Mouse (Mus musculus) liver, embryonic 16.5 days (tissue): ENCODE data around the gene Lrrc1. TPM values are rescaled to one million over a fixed set of nuclear protein-coding genes. Genes with fewer than 3 reads are reported as not detected.

Experiments used
- ATAC-seq: fragments of 200-750 bp; cut with Nextera tagmentation; 2 replicates; pipeline ENCODE4 v1.8.0; 2017; ENCODE audit warnings: low read depth, mild to moderate bottlenecking, moderate number of reproducible peaks, moderate library complexity
- H3K27ac ChIP-seq: fragments of 300-500 bp; sonication (generic); 2 replicates; pipeline ENCODE4 v1.5.1; 2014; ENCODE audit warnings: mild to moderate bottlenecking, low read length
- H3K27me3 ChIP-seq: fragments of 300-500 bp; sonication (generic); 2 replicates; pipeline ENCODE4 v1.6.1; 2014; ENCODE audit warnings: low read depth, low read length, mixed read lengths; ENCODE audit not compliant: control insufficient read depth, insufficient read depth
- H3K36me3 ChIP-seq: fragments of 300-500 bp; sonication (generic); 2 replicates; pipeline ENCODE4 v1.6.1; 2014; ENCODE audit warnings: mild to moderate bottlenecking; ENCODE audit not compliant: control insufficient read depth, insufficient read depth
- H3K4me1 ChIP-seq: fragments of 300-500 bp; sonication (generic); 2 replicates; pipeline ENCODE4 v1.6.1; 2014; ENCODE audit warnings: low read depth, low read length, mixed read lengths; ENCODE audit not compliant: control insufficient read depth
- H3K4me2 ChIP-seq: fragments of 300-500 bp; sonication (generic); 2 replicates; pipeline ENCODE4 v1.6.1; 2014; ENCODE audit warnings: low read depth, low read length, mixed read lengths
- H3K4me3 ChIP-seq: fragments of 300-500 bp; sonication (generic); 2 replicates; pipeline ENCODE4 v1.5.1; 2014; ENCODE audit warnings: low read depth, mild to moderate bottlenecking, low read length
- H3K9ac ChIP-seq: fragments of 300-500 bp; sonication (generic); 2 replicates; pipeline ENCODE4 v1.6.1; 2014; ENCODE audit warnings: low read depth, low read length
- H3K9me3 ChIP-seq: fragments of 300-500 bp; sonication (generic); replicated peaks from 2 replicates; pipeline ENCODE4 v1.6.1; 2016; ENCODE audit warnings: low read length; ENCODE audit not compliant: control insufficient read depth
- WGBS: fragments of 180-500 bp; shearing (Covaris S2); extraction: QIAGEN DNeasy Blood & Tissue Kit; methylation state at CpG from one replicate; pipeline ENCODE4 v1.1.7; 2014; ENCODE audit not compliant: insufficient replicate concordance; 5-methylcytosine and 5-hydroxymethylcytosine counted together
- polyA plus RNA-seq: library from polyadenylated mRNA; unstranded; fragments of >200 nt; fragmentation: Nextera tagmentation; extraction: Ambion mirVana; gene quantifications from 2 replicates; pipeline ENCODE4 v1.2.1, GENCODE M21; 2015

The Lrrc1 gene
- polyA plus RNA-seq, 1 experiment from 2014 or later: 3.3 TPM

- no peak overlapping the region for H3K9ac ChIP-seq
- H3K27me3 ChIP-seq: no peaks in the 10 kb centered on the region
- ATAC-seq: no peak
- H3K4me3 ChIP-seq: no peak overlapping the region
- 72% methylated on average over 6 of the region's 6 CpGs for WGBS
- H3K9me3 ChIP-seq: no peaks in the 10 kb centered on the region
- no peaks in the 10 kb centered on the region for H3K36me3 ChIP-seq
- no peak overlapping the region for H3K27ac ChIP-seq
- H3K4me2 ChIP-seq: no peak overlapping the region
- no peaks in the 10 kb centered on the region for H3K4me1 ChIP-seq
Observed at GRCm38 (mm10) chr9:77536286-77536685, 8.4 kb downstream of the Lrrc1 start.

- Histone ChIP-seq H3K27ac (no peak overlapping the region), H3K9me3 (no peaks in the 10 kb centered on the region), H3K36me3 (no peaks in the 10 kb centered on the region), H3K27me3 (no peaks in the 10 kb centered on the region), H3K4me1 (no peaks in the 10 kb centered on the region), H3K4me2 (no peak overlapping the region), H3K9ac (no peak overlapping the region), H3K4me3 (no peak overlapping the region)
- 57% methylated on average over 17 of the region's 17 CpGs for WGBS
- no peak for ATAC-seq
Observed at GRCm38 (mm10) chr9:77535021-77535744, 9.5 kb downstream of the Lrrc1 start.

GRCm38 (mm10) chr9:77528379-77529041, 16.2 kb downstream of the Lrrc1 start:
- H3K4me3 ChIP-seq: no peak overlapping the region
- no peak overlapping the region for H3K4me2 ChIP-seq
- 52% methylated on average over 5 of the region's 5 CpGs for WGBS
- no peaks in the 10 kb centered on the region; the same call in 1 of the 2 replicates for H3K4me1 ChIP-seq
- H3K27me3 ChIP-seq: no peaks in the 10 kb centered on the region
- no peak overlapping the region for H3K27ac ChIP-seq
- no peaks in the 10 kb centered on the region for H3K9me3 ChIP-seq
- H3K36me3 ChIP-seq: no peaks in the 10 kb centered on the region
- no peak for ATAC-seq
- H3K9ac ChIP-seq: no peak overlapping the region

- H3K36me3 ChIP-seq: no peaks in the 10 kb centered on the region
- H3K9me3 ChIP-seq: no peaks in the 10 kb centered on the region
- WGBS: 29% methylated on average over 6 of the region's 6 CpGs
- H3K4me1 ChIP-seq: no peaks in the 10 kb centered on the region; the same call in 1 of the 2 replicates
- no peaks in the 10 kb centered on the region for H3K27me3 ChIP-seq
- no peak overlapping the region for H3K4me2 ChIP-seq
- H3K4me3 ChIP-seq: no peak overlapping the region
- no peak overlapping the region for H3K9ac ChIP-seq
- ATAC-seq: no peak
- no peak overlapping the region for H3K27ac ChIP-seq
Observed at GRCm38 (mm10) chr9:77527170-77527569, 17.5 kb downstream of the Lrrc1 start.

GRCm38 (mm10) chr9:77526715-77527114, 18.0 kb downstream of the Lrrc1 start:
- WGBS: 46% methylated on average over 2 of the region's 2 CpGs
- ATAC-seq: no peak
- H3K9ac ChIP-seq: no peak overlapping the region
- H3K9me3 ChIP-seq: no peaks in the 10 kb centered on the region
- H3K4me3 ChIP-seq: no peak overlapping the region
- no peaks in the 10 kb centered on the region for H3K36me3 ChIP-seq
- no peak overlapping the region for H3K4me2 ChIP-seq
- H3K27ac ChIP-seq: no peak overlapping the region
- no peaks in the 10 kb centered on the region for H3K27me3 ChIP-seq
- H3K4me1 ChIP-seq: no peaks in the 10 kb centered on the region; the same call in 1 of the 2 replicates

GRCm38 (mm10) chr9:77525595-77526295, 18.9 kb downstream of the Lrrc1 start:
- no peak overlapping the region for H3K27ac ChIP-seq
- H3K4me3 ChIP-seq: no peak overlapping the region
- no peaks in the 10 kb centered on the region for H3K36me3 ChIP-seq
- no peaks in the 10 kb centered on the region for H3K9me3 ChIP-seq
- no peaks in the 10 kb centered on the region; the same call in 1 of the 2 replicates for H3K4me1 ChIP-seq
- H3K9ac ChIP-seq: no peak overlapping the region
- H3K4me2 ChIP-seq: no peak overlapping the region
- no peak for ATAC-seq
- no peaks in the 10 kb centered on the region for H3K27me3 ChIP-seq
- 75% methylated on average over 16 of the region's 16 CpGs for WGBS

GRCm38 (mm10) chr9:77523793-77524192, 20.9 kb downstream of the Lrrc1 start:
- Histone ChIP-seq H3K9ac (no peak overlapping the region), H3K36me3 (no peaks in the 10 kb centered on the region), H3K4me2 (no peak overlapping the region), H3K9me3 (no peaks in the 10 kb centered on the region), H3K4me3 (no peak overlapping the region), H3K4me1 (no peaks in the 10 kb centered on the region; the same call in 1 of the 2 replicates), H3K27me3 (no peaks in the 10 kb centered on the region), H3K27ac (no peak overlapping the region)
- 60% methylated on average over 4 of the region's 4 CpGs for WGBS
- ATAC-seq: no peak

- Histone ChIP-seq H3K4me1 (no peaks in the 10 kb centered on the region; the same call in 1 of the 2 replicates), H3K27ac (no peak overlapping the region), H3K36me3 (no peaks in the 10 kb centered on the region), H3K4me3 (no peak overlapping the region), H3K9me3 (no peaks in the 10 kb centered on the region), H3K4me2 (no peak overlapping the region), H3K27me3 (no peaks in the 10 kb centered on the region), H3K9ac (no peak overlapping the region)
- WGBS: 72% methylated on average over 3 of the region's 3 CpGs
- ATAC-seq: no peak
Observed at GRCm38 (mm10) chr9:77522476-77522875, 22.2 kb downstream of the Lrrc1 start.

- 19% methylated on average over 2 of the region's 2 CpGs for WGBS
- Histone ChIP-seq H3K27ac (no peak overlapping the region), H3K36me3 (no peaks in the 10 kb centered on the region), H3K9ac (no peak overlapping the region), H3K9me3 (no peaks in the 10 kb centered on the region), H3K4me2 (no peak overlapping the region), H3K4me1 (no peaks in the 10 kb centered on the region; the same call in 1 of the 2 replicates), H3K27me3 (no peaks in the 10 kb centered on the region), H3K4me3 (no peak overlapping the region)
- no peak for ATAC-seq
Observed at GRCm38 (mm10) chr9:77519198-77519597, 25.5 kb downstream of the Lrrc1 start.
